Mouse (Mus musculus): ENCODE data around the gene Trmt13. TPM values are rescaled to one million over a fixed set of nuclear protein-coding genes. Genes with fewer than 3 reads are reported as not detected.

The Trmt13 gene
- polyA plus RNA-seq, 1 experiment from 2014 or later = 24.9 TPM

GRCm38 (mm10) chr3:116622641-116623040, 8.3 kb upstream of the Trmt13 start:
- 91% methylated on average over 7 of the region's 7 CpGs for WGBS
- Histone ChIP-seq H3K36me3 (peaks cover 28% of the 10 kb centered on the region), H3K4me1 (no peaks in the 10 kb centered on the region), H3K4me3 (no peak overlapping the region), H3K27ac (no peak overlapping the region), H3K4me2 (no peak overlapping the region), H3K9ac (no peak overlapping the region), H3K27me3 (no peaks in the 10 kb centered on the region), H3K9me3 (no peaks in the 10 kb centered on the region)
- no peak for ATAC-seq (ENCODE audit: borderline replicate concordance, extremely low read depth, low FRiP score, low TSS enrichment)

- Histone ChIP-seq H3K27me3 (no peaks in the 10 kb centered on the region), H3K9ac (no peak overlapping the region), H3K36me3 (peaks cover 33% of the 10 kb centered on the region), H3K9me3 (no peaks in the 10 kb centered on the region), H3K4me3 (no peak overlapping the region), H3K4me1 (no peaks in the 10 kb centered on the region), H3K27ac (no peak overlapping the region), H3K4me2 (no peak overlapping the region)
- WGBS = 86% methylated on average over 7 of the region's 7 CpGs
- no peak for ATAC-seq (ENCODE audit: borderline replicate concordance, extremely low read depth, low FRiP score, low TSS enrichment)
These were observed 6.4 kb upstream of the Trmt13 start for GRCm38 (mm10) chr3:116620636-116621370.

- no peak overlapping the region for H3K27ac ChIP-seq
- no peaks in the 10 kb centered on the region for H3K9me3 ChIP-seq
- no peak overlapping the region for H3K4me2 ChIP-seq
- no peak for ATAC-seq (ENCODE audit: borderline replicate concordance, extremely low read depth, low FRiP score, low TSS enrichment)
- H3K4me3 ChIP-seq = no peak overlapping the region
- H3K9ac ChIP-seq = no peak overlapping the region
- H3K36me3 ChIP-seq = peaks cover 37% of the 10 kb centered on the region
- H3K4me1 ChIP-seq = no peaks in the 10 kb centered on the region
- H3K27me3 ChIP-seq = no peaks in the 10 kb centered on the region
- 68% methylated on average over 6 of the region's 6 CpGs for WGBS
These were observed 4.5 kb upstream of the Trmt13 start for GRCm38 (mm10) chr3:116618855-116619254.

GRCm38 (mm10) chr3:116615318-116616068, 1.1 kb upstream of the Trmt13 start:
- no peak overlapping the region for H3K4me3 ChIP-seq
- ATAC-seq (ENCODE audit: borderline replicate concordance, extremely low read depth, low FRiP score, low TSS enrichment) = no peak
- H3K27me3 ChIP-seq = no peaks in the 10 kb centered on the region
- H3K4me1 ChIP-seq = no peaks in the 10 kb centered on the region
- WGBS = 82% methylated on average over 8 of the region's 8 CpGs
- H3K27ac ChIP-seq = no peak overlapping the region
- no peak overlapping the region for H3K4me2 ChIP-seq
- H3K9ac ChIP-seq = no peak overlapping the region
- peaks cover 25% of the 10 kb centered on the region; the same call in 1 of the 2 replicates for H3K36me3 ChIP-seq
- no peaks in the 10 kb centered on the region for H3K9me3 ChIP-seq

- Histone ChIP-seq H3K27ac (no peak overlapping the region), H3K27me3 (no peaks in the 10 kb centered on the region), H3K9ac (no peak overlapping the region), H3K36me3 (peaks cover 10% of the 10 kb centered on the region), H3K4me2 (no peak overlapping the region), H3K4me3 (no peak overlapping the region), H3K4me1 (no peaks in the 10 kb centered on the region), H3K9me3 (no peaks in the 10 kb centered on the region)
- 79% methylated on average over 9 of the region's 9 CpGs for WGBS
- ATAC-seq (ENCODE audit: borderline replicate concordance, extremely low read depth, low FRiP score, low TSS enrichment) = no peak
These were observed 9.8 kb downstream of the Trmt13 start for GRCm38 (mm10) chr3:116604570-116604969.

- H3K4me1 ChIP-seq = no peaks in the 10 kb centered on the region
- H3K36me3 ChIP-seq = no peaks in the 10 kb centered on the region
- no peaks in the 10 kb centered on the region for H3K27me3 ChIP-seq
- no peak overlapping the region for H3K27ac ChIP-seq
- ATAC-seq (ENCODE audit: borderline replicate concordance, extremely low read depth, low FRiP score, low TSS enrichment) = no peak
- H3K4me2 ChIP-seq = no peak overlapping the region
- H3K9me3 ChIP-seq = no peaks in the 10 kb centered on the region
- no peak overlapping the region for H3K4me3 ChIP-seq
- 84% methylated on average over 5 of the region's 5 CpGs for WGBS
- H3K9ac ChIP-seq = no peak overlapping the region
These were observed 12.6 kb downstream of the Trmt13 start for GRCm38 (mm10) chr3:116601781-116602180.

- no peak overlapping the region for H3K27ac ChIP-seq
- WGBS = 81% methylated on average over 5 of the region's 5 CpGs
- no peak overlapping the region for H3K4me3 ChIP-seq
- H3K4me1 ChIP-seq = 0 out of 2 replicates have a peak, but pooled peaks cover under 1% of the 10 kb centered on the region
- no peaks in the 10 kb centered on the region for H3K27me3 ChIP-seq
- no peaks in the 10 kb centered on the region for H3K36me3 ChIP-seq
- ATAC-seq (ENCODE audit: borderline replicate concordance, extremely low read depth, low FRiP score, low TSS enrichment) = no peak
- H3K4me2 ChIP-seq = no peak overlapping the region
- no peaks in the 10 kb centered on the region for H3K9me3 ChIP-seq
- no peak overlapping the region for H3K9ac ChIP-seq
These were observed 13.4 kb downstream of the Trmt13 start for GRCm38 (mm10) chr3:116601005-116601404.

GRCm38 (mm10) chr3:116599705-116600104, 14.7 kb downstream of the Trmt13 start:
- no peak overlapping the region for H3K9ac ChIP-seq
- no peaks in the 10 kb centered on the region for H3K9me3 ChIP-seq
- no peaks in the 10 kb centered on the region for H3K27me3 ChIP-seq
- ATAC-seq (ENCODE audit: borderline replicate concordance, extremely low read depth, low FRiP score, low TSS enrichment) = no peak
- H3K4me3 ChIP-seq = no peak overlapping the region
- H3K27ac ChIP-seq = no peak overlapping the region
- no peak overlapping the region for H3K4me2 ChIP-seq
- H3K4me1 ChIP-seq = 0 out of 2 replicates have a peak, but pooled peaks cover 6% of the 10 kb centered on the region
- H3K36me3 ChIP-seq = no peaks in the 10 kb centered on the region
- 79% methylated on average over 2 of the region's 2 CpGs for WGBS

- H3K4me3 ChIP-seq = peak overlapping the region; percentile 98
- H3K4me2 ChIP-seq = peak overlapping the region; percentile 65
- H3K36me3 ChIP-seq = peaks cover 12% of the 10 kb centered on the region
- 4% methylated on average over 10 of the region's 10 CpGs for WGBS
- 0 out of 2 replicates have a peak overlapping the region, but pooled peaks have one; percentile 66 for H3K27ac ChIP-seq
- H3K4me1 ChIP-seq = peaks cover 10% of the 10 kb centered on the region; the same call in 1 of the 2 replicates
- no peak for ATAC-seq (ENCODE audit: borderline replicate concordance, extremely low read depth, low FRiP score, low TSS enrichment)
- H3K9ac ChIP-seq = peak overlapping the region; percentile 74
- no peaks in the 10 kb centered on the region for H3K27me3 ChIP-seq
- H3K9me3 ChIP-seq = no peaks in the 10 kb centered on the region
These were observed 18.8 kb downstream of the Trmt13 start for GRCm38 (mm10) chr3:116595603-116595991.

GRCm38 (mm10) chr3:116594728-116595602, 19.4 kb downstream of the Trmt13 start, which contains the start of gene Sass6:
TSS of gene Sass6 (plus strand) at chr3:116594982.
- H3K4me2 ChIP-seq = peak within 1 kb of the TSS; percentile 65
- H3K4me3 ChIP-seq = peak within 1 kb of the TSS; percentile 98
- ATAC-seq (ENCODE audit: borderline replicate concordance, extremely low read depth, low FRiP score, low TSS enrichment) = peak; percentile 97
- WGBS = under 1% methylated on average over 65 of the region's 65 CpGs
- H3K27ac ChIP-seq = peak within 1 kb of the TSS; percentile 89
- no peaks in the 10 kb centered on the region for H3K27me3 ChIP-seq
- no peaks in the 10 kb centered on the region for H3K9me3 ChIP-seq
- peaks cover 19% of the 10 kb centered on the region for H3K36me3 ChIP-seq
- H3K9ac ChIP-seq = peak within 1 kb of the TSS; percentile 84
- peaks cover 10% of the 10 kb centered on the region; the same call in 1 of the 2 replicates for H3K4me1 ChIP-seq

- H3K36me3 ChIP-seq = peaks cover 26% of the 10 kb centered on the region
- H3K9me3 ChIP-seq = no peaks in the 10 kb centered on the region
- H3K9ac ChIP-seq = peak overlapping the region; percentile 84
- peaks cover 10% of the 10 kb centered on the region; the same call in 1 of the 2 replicates for H3K4me1 ChIP-seq
- peak overlapping the region; percentile 98 for H3K4me3 ChIP-seq
- no peaks in the 10 kb centered on the region for H3K27me3 ChIP-seq
- peak overlapping the region; percentile 89 for H3K27ac ChIP-seq
- ATAC-seq (ENCODE audit: borderline replicate concordance, extremely low read depth, low FRiP score, low TSS enrichment) = peak; percentile 59; the same call in 1 of the 2 replicates
- WGBS = 2% methylated on average over 22 of the region's 22 CpGs
- peak overlapping the region; percentile 52 for H3K4me2 ChIP-seq
These were observed 20.2 kb downstream of the Trmt13 start for GRCm38 (mm10) chr3:116594076-116594727.
